Mouse (Mus musculus) lung, postnatal 0 days (tissue): ENCODE results near the gene Gm6793. TPM values are rescaled to one million over a fixed set of nuclear protein-coding genes. Genes with fewer than 3 reads are reported as not detected.

Source experiments
- ATAC-seq: fragments of 200-750 bp; cut with Nextera tagmentation; 2 replicates; pipeline ENCODE4 v1.8.0; 2017; ENCODE audit warnings: moderate library complexity
- DNase-seq: peaks from one replicate; pipeline ENCODE4 v3.0.0-alpha.2; 2016; ENCODE audit warnings: low spot score
- H3K27ac ChIP-seq: fragments of 300-500 bp; sonication (generic); 2 replicates; pipeline ENCODE4 v1.5.1; 2014; ENCODE audit warnings: antibody characterized with exemption, mild to moderate bottlenecking, low read length, mixed read lengths
- H3K27me3 ChIP-seq: fragments of 300-500 bp; sonication (generic); replicated peaks from 2 replicates; pipeline ENCODE4 v1.6.1; 2014; ENCODE audit warnings: low read length, mixed read lengths; ENCODE audit not compliant: insufficient read depth
- H3K36me3 ChIP-seq: fragments of 300-500 bp; sonication (generic); 2 replicates; pipeline ENCODE4 v1.6.1; 2014; ENCODE audit warnings: low read length, mixed read lengths; ENCODE audit not compliant: insufficient read depth
- H3K4me1 ChIP-seq: fragments of 300-500 bp; sonication (generic); 2 replicates; pipeline ENCODE4 v1.6.1; 2014; ENCODE audit warnings: antibody characterized with exemption, low read depth, low read length, mixed read lengths; ENCODE audit not compliant: insufficient read depth
- H3K4me2 ChIP-seq: fragments of 300-500 bp; sonication (generic); replicated peaks from 2 replicates; pipeline ENCODE4 v1.6.1; 2014; ENCODE audit warnings: low read depth, mild to moderate bottlenecking, low read length, moderate library complexity, mixed read lengths
- H3K4me3 ChIP-seq: fragments of 300-500 bp; sonication (generic); 2 replicates; pipeline ENCODE4 v1.5.1; 2014; ENCODE audit warnings: low read depth, low read length
- H3K9ac ChIP-seq: fragments of 300-500 bp; sonication (generic); replicated peaks from 2 replicates; pipeline ENCODE4 v1.6.1; 2014; ENCODE audit warnings: low read depth, mild to moderate bottlenecking
- H3K9me3 ChIP-seq: fragments of 300-500 bp; sonication (generic); 2 replicates; pipeline ENCODE4 v1.6.1; 2016; ENCODE audit warnings: low read length, mixed read lengths
- CTCF ChIP-seq: IDR thresholded peaks from 2 replicates; pipeline ENCODE4 v1.5.1; 2016; ENCODE audit warnings: antibody characterized with exemption, mild to moderate bottlenecking
- EP300 ChIP-seq: IDR thresholded peaks from 2 replicates; pipeline ENCODE4 v1.6.1; 2016; ENCODE audit warnings: antibody characterized with exemption, mild to moderate bottlenecking, control low read depth
- WGBS: fragments of 180-500 bp; shearing (Covaris S2); extraction: QIAGEN DNeasy Blood & Tissue Kit; methylation state at CpG from one replicate; pipeline ENCODE4 v1.1.7; 2014; 5-methylcytosine and 5-hydroxymethylcytosine counted together
- polyA plus RNA-seq: library from polyadenylated mRNA; unstranded; fragments of >200 nt; fragmentation: Nextera tagmentation; extraction: Ambion mirVana; gene quantifications from 2 replicates; pipeline ENCODE4 v1.2.1, GENCODE M21; 2015

Gene Gm6793
- polyA plus RNA-seq, 1 experiment from 2014 or later, result 0.24 TPM

DNA sequence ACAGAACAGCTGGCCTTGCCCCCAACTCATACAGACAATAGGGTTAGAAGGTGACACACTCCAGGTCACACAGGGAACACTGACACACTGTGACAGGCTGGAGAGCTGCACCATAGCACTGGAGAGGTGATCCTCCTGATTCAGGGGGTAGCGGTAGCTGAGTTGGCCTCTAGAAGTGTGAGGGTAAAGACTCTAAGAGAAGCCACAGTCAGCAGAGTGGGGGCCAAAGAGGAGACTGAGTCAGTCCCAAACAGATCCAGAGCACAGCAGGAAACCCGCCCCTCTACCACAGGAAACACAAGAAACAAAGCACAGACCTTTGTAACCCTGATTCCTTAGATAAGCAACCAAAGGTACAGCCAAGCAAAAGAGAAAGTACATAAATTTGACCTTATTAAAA is 38.5 kb downstream of the Gm6793 start:
- H3K9ac ChIP-seq, result no peak overlapping the region
- H3K9me3 ChIP-seq, result no peaks in the 10 kb centered on the region
- H3K27ac ChIP-seq, result no peak overlapping the region
- DNase-seq, result no peak
- no peaks in the 10 kb centered on the region for H3K4me1 ChIP-seq
- 77% methylated on average over 2 of the region's 2 CpGs for WGBS
- TF ChIP-seq CTCF (no peak), EP300 (no peak)
- H3K4me2 ChIP-seq, result no peak overlapping the region
- ATAC-seq, result no peak
- H3K27me3 ChIP-seq, result no peaks in the 10 kb centered on the region
- no peaks in the 10 kb centered on the region for H3K36me3 ChIP-seq
- H3K4me3 ChIP-seq, result no peak overlapping the region

DNA sequence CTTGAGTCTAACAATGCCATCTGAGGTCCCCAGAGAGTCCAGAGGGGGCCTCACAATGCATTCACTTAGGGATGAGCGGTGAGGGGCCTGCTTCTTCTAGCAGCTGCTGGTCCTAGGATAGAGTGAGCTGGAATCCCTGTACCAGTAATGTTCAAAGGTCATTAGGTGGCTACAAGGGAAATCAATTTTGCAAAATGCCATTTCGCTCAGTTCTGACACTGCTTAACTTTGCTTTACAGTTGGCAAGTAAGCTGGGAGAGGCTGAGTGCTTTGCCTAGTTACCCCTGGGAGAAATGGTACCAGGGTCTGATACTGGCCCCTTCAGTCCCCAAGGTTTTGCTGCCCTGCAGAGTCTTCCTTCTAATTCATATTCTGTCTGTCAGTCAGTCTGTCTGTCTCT is 39.1 kb downstream of the Gm6793 start:
- WGBS, result 96% methylated on average over 2 of the region's 2 CpGs
- Histone ChIP-seq H3K4me1 (no peaks in the 10 kb centered on the region), H3K9me3 (no peaks in the 10 kb centered on the region), H3K4me3 (no peak overlapping the region), H3K4me2 (no peak overlapping the region), H3K27ac (no peak overlapping the region), H3K9ac (no peak overlapping the region), H3K36me3 (no peaks in the 10 kb centered on the region), H3K27me3 (no peaks in the 10 kb centered on the region)
- ATAC-seq, result no peak
- no peak for TF ChIP-seq CTCF
- TF ChIP-seq EP300, result no peak
- DNase-seq, result no peak

DNA sequence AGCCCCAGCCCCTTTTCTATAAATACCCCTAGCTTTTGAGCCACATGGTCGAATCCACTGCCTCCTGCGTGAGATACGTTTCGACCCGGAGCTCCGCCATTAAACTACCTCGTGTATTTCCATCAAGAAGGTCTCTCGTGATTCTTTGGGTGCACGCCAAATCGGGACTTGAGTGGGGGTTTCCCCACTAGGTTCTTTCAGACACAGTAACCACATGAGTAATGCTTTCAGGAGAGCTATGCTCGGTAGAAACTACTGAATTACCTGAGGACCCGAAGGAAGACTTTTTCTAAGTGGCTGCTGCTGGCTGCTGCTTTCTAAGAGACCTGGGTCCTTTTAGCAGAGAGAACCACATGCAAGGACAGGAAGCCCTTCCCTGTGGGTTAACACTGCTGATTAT is 40.7 kb downstream of the Gm6793 start:
- H3K36me3 ChIP-seq, result no peaks in the 10 kb centered on the region
- no peak for ATAC-seq
- H3K4me2 ChIP-seq, result no peak overlapping the region

DNA sequence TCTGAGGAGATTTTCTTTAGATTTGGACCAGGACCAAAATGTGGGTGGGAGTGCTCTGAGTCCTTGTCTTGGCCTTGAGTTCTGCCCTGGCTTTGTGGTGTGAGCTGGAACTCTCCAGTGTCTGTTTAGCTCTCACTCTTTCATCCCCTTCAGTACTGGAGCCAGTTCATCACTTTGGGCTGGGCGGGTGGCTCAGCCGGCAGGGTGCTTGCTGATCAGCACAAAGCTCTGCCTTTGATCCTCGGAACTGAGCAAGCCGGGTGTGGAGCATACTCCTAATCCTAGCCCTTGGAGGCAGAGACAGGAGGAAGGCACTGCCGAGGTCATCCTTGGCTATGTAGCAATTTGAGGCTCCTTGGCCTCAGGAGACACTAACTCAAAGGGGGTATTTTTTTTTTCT is 45.8 kb downstream of the Gm6793 start:
- no peak overlapping the region for H3K27ac ChIP-seq
- no peak overlapping the region for H3K4me3 ChIP-seq
- H3K4me2 ChIP-seq, result no peak overlapping the region
- WGBS, result 49% methylated on average over 5 of the region's 5 CpGs
- TF ChIP-seq CTCF (no peak), EP300 (no peak)
- no peak for DNase-seq
- no peaks in the 10 kb centered on the region for H3K27me3 ChIP-seq
- H3K4me1 ChIP-seq, result no peaks in the 10 kb centered on the region
- no peak for ATAC-seq
- no peaks in the 10 kb centered on the region for H3K36me3 ChIP-seq
- no peak overlapping the region for H3K9ac ChIP-seq
- H3K9me3 ChIP-seq, result no peaks in the 10 kb centered on the region

More for the DNA sequence above, 40.7 kb downstream of the Gm6793 start:
- H3K27me3 ChIP-seq, result no peaks in the 10 kb centered on the region
- TF ChIP-seq CTCF (no peak), EP300 (no peak)
- no peak overlapping the region for H3K27ac ChIP-seq
- H3K9me3 ChIP-seq, result no peaks in the 10 kb centered on the region
- 93% methylated on average over 12 of the region's 12 CpGs for WGBS
- H3K9ac ChIP-seq, result no peak overlapping the region
- H3K4me3 ChIP-seq, result no peak overlapping the region
- no peak for DNase-seq
- no peaks in the 10 kb centered on the region for H3K4me1 ChIP-seq

DNA sequence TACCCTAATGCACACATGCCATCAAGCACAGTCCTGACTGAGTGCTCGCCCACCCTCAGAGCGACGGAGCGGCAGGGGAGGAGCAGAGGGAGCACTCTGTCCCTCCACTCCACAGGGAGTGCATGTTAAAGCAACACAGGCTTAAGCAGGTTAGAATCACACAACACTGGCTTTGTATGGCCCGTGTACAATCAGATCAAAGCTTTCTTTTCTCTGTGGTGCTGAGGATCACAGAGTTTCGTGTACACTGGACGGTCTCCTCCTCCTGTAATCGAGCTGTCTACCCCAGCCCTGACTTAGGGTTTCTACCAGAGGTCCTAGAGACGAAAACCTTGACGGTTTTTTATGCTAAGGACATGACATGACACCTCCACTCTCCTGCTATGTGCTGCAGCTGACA is 46.3 kb downstream of the Gm6793 start:
- DNase-seq, result no peak
- H3K4me1 ChIP-seq, result no peaks in the 10 kb centered on the region
- no peak overlapping the region for H3K4me2 ChIP-seq
- TF ChIP-seq CTCF, result no peak
- no peak for TF ChIP-seq EP300
- no peaks in the 10 kb centered on the region for H3K27me3 ChIP-seq
- no peak overlapping the region for H3K4me3 ChIP-seq
- whole genome bisulfite sequencing, result 86% methylated on average over 10 of the region's 10 CpGs
- no peak overlapping the region for H3K27ac ChIP-seq
- ATAC-seq, result no peak
- H3K36me3 ChIP-seq, result no peaks in the 10 kb centered on the region
- H3K9me3 ChIP-seq, result no peaks in the 10 kb centered on the region
- H3K9ac ChIP-seq, result no peak overlapping the region

DNA sequence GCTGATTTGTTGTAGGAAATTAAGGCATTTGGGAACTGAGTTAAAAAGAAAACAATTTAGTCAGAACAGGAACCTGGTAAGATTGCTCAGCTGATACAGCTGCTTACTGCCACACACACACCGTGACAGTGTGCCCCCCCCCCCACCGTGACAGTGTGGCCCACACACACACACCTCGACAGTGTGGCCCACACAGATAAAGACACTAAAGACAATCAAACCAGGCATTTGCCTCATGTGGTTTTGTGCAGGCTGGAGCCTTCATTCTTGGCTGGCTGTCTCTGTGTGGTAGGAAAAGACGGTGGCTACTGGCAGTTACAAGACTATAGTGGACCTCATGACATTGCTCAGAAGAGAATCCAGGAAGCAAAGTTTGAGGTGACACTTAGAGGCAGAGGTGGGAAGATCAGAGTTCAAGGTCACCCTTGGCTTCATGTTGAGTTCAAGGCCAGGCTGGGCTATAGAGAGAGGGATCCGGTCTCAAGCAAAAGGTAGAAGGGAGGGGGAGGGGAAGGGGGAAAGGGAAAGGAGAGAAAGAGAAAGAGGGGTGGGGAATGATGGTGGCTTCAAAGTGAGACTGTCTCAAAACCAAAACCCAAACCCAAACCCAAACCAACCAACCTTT is 47.5 kb downstream of the Gm6793 start:
- Histone ChIP-seq H3K4me1 (no peaks in the 10 kb centered on the region), H3K4me3 (no peak overlapping the region)
- WGBS, result 87% methylated on average over 5 of the region's 5 CpGs

More for the DNA sequence above, 47.5 kb downstream of the Gm6793 start:
- Histone ChIP-seq H3K9ac (no peak overlapping the region), H3K27ac (no peak overlapping the region), H3K4me2 (no peak overlapping the region), H3K9me3 (no peaks in the 10 kb centered on the region), H3K36me3 (no peaks in the 10 kb centered on the region), H3K27me3 (no peaks in the 10 kb centered on the region)
- DNase-seq, result no peak
- ATAC-seq, result no peak
- TF ChIP-seq CTCF, result no peak
- TF ChIP-seq EP300, result no peak
